Mouse (Mus musculus) small intestine, adult 2 months (tissue): ENCODE measurements around the gene Mpped1. TPM values are rescaled to one million over a fixed set of nuclear protein-coding genes. Genes with fewer than 3 reads are reported as not detected.

Experiments used
- H3K27ac ChIP-seq: fragments of 200-500 bp; 2 replicates; pipeline ENCODE4 v1.5.1; 2012; ENCODE audit warnings: low read depth, low read length, control low read depth, inconsistent platforms; ENCODE audit not compliant: insufficient read depth
- H3K27me3 ChIP-seq: fragments of 200-500 bp; 2 replicates; pipeline ENCODE4 v1.6.1; 2012; ENCODE audit warnings: mild to moderate bottlenecking, moderate library complexity, low read length, inconsistent platforms; ENCODE audit not compliant: control insufficient read depth, insufficient read depth
- H3K36me3 ChIP-seq: fragments of 200-500 bp; 2 replicates; pipeline ENCODE4 v1.6.1; 2012; ENCODE audit warnings: mild to moderate bottlenecking, low read length, control low read depth, inconsistent platforms; ENCODE audit not compliant: control insufficient read depth, insufficient read depth
- H3K4me1 ChIP-seq: fragments of 200-500 bp; 2 replicates; pipeline ENCODE4 v1.6.1; 2012; ENCODE audit warnings: low read length, inconsistent platforms, mixed read lengths; ENCODE audit not compliant: control insufficient read depth, insufficient read depth, insufficient read length
- H3K4me3 ChIP-seq: fragments of 200-500 bp; 2 replicates; pipeline ENCODE4 v1.5.1; 2012; ENCODE audit warnings: low read depth, mild to moderate bottlenecking, control low read depth, inconsistent platforms, low read length, moderate library complexity
- CTCF ChIP-seq: fragments of 200-500 bp; IDR thresholded peaks from 2 replicates; pipeline ENCODE4 v1.5.1; 2012; ENCODE audit warnings: low read depth, mild to moderate bottlenecking, control low read depth, inconsistent platforms, low read length, moderate library complexity, mixed read lengths; ENCODE audit not compliant: insufficient replicate concordance, insufficient read length; ENCODE audit errors: extremely low read depth
- POLR2A ChIP-seq: fragments of 200-500 bp; IDR thresholded peaks from 2 replicates; pipeline ENCODE4 v1.6.1; 2012; ENCODE audit warnings: low read depth, mild to moderate bottlenecking, control low read depth, inconsistent platforms, low read length, moderate library complexity
- WGBS: fragments of 180-500 bp; shearing (Covaris S2); methylation state at CpG from one replicate; pipeline ENCODE4 v1.1.7; 2018; 5-methylcytosine and 5-hydroxymethylcytosine counted together
- polyA plus RNA-seq: library from polyadenylated mRNA; depleted of rRNA; stranded (reverse); fragments of >200 nt; gene quantifications from 2 replicates; pipeline ENCODE4 v1.2.3, GENCODE M21; 2012; rRNA removed

Mpped1 gene
- polyA plus RNA-seq, 1 experiment = not detected

GRCm38 (mm10) chr15:83884291-83884690 is 105.0 kb downstream of the Mpped1 start:
- WGBS = 86% methylated on average over 9 of the region's 9 CpGs
- no peak overlapping the region for H3K27ac ChIP-seq
- no peak overlapping the region for H3K4me3 ChIP-seq
- TF ChIP-seq CTCF = no peak
- TF ChIP-seq POLR2A = no peak
- no peaks in the 10 kb centered on the region for H3K4me1 ChIP-seq
- H3K27me3 ChIP-seq = no peaks in the 10 kb centered on the region
- no peaks in the 10 kb centered on the region for H3K36me3 ChIP-seq

DNA sequence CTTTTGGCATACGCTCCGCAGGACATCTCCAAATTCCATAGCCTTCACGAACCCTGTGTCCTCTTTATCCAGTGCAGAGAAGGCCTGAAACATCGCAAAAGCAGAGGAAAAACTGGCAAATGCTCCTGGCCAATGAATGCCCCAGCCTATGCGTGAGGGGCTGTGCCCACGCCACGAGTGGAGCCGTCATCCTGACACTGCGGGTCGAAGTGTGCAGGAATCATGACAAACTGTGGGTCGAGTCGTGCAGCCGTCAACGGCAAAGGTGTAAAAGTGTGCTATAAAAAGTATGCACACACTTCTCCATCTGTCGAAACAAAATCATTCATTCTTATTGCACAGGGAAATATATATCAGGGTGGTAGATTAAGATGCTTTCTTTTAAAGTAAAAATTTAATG is 113.6 kb downstream of the Mpped1 start:
- H3K36me3 ChIP-seq = no peaks in the 10 kb centered on the region
- 85% methylated on average over 15 of the region's 15 CpGs for WGBS
- TF ChIP-seq CTCF = no peak

DNA sequence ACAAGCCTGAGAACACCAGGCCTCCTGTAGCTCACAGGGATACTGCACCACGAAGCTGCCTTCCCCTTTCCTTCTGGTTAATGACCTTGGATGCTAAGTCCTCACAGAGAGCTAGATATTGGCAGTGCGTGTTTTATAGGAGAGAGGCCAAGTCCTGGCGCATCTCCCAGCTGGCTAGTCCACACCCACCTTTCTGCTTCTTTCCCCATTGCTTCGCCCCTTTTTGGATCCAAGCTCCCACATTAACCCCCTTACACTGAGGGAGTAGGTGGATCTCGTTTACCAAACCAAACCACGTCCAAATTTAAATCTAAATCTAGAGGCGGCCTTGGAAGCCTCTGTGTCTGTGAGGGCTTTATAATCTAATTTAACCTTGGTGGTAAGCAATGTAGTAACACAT is 115.0 kb downstream of the Mpped1 start:
- H3K4me3 ChIP-seq = no peak overlapping the region
- TF ChIP-seq CTCF = no peak
- H3K36me3 ChIP-seq = no peaks in the 10 kb centered on the region
- no peaks in the 10 kb centered on the region for H3K27me3 ChIP-seq
- H3K4me1 ChIP-seq = no peaks in the 10 kb centered on the region
- no peak overlapping the region for H3K27ac ChIP-seq
- WGBS = 60% methylated on average over 7 of the region's 7 CpGs

More for the DNA sequence above, 113.6 kb downstream of the Mpped1 start:
- Histone ChIP-seq H3K27ac (no peak overlapping the region), H3K4me3 (no peak overlapping the region), H3K4me1 (no peaks in the 10 kb centered on the region), H3K27me3 (no peaks in the 10 kb centered on the region)

DNA sequence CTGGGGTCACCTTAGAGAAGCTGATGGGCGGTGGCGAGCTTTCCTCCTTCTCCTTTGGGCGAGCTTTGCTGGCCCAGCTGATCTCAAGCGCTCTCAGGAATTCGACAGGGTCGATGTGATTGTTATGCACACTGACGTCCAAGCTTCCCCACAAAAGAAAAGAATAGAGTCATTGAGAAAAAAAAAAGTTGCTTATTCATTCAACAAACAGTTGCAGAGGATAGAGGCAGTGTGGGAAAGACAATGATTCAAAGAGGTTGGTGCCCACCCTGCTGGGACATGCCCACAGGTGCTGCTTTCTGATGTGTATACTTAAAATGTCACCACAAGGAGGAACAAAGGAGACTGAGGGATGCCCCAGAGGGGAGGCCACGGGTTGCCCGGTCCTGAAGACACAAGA is 116.7 kb downstream of the Mpped1 start:
- Histone ChIP-seq H3K4me3 (no peak overlapping the region), H3K27me3 (no peaks in the 10 kb centered on the region), H3K27ac (no peak overlapping the region), H3K4me1 (no peaks in the 10 kb centered on the region), H3K36me3 (no peaks in the 10 kb centered on the region)
- TF ChIP-seq POLR2A = no peak
- TF ChIP-seq CTCF = no peak
- 32% methylated on average over 9 of the region's 9 CpGs for WGBS

DNA sequence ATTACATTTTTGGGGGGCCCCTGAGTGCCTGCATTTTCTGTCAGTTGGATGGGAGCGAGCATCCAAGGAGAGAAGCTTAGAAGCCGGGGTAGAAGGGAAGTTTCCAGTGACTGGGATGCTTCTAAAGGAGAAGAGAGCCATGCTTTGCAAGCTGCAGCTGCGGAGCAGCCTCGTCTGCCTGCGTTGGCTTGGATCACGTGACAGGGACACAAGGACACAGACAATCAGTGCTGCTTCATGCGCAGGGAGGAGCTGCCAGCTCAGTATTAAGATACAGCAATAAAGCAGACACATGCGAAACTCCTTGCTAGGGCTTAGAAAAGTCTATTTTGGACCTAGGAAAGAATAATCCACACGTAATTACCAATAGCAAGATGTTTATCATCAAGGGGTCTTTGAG is 118.0 kb downstream of the Mpped1 start:
- WGBS = 57% methylated on average over 9 of the region's 9 CpGs

DNA sequence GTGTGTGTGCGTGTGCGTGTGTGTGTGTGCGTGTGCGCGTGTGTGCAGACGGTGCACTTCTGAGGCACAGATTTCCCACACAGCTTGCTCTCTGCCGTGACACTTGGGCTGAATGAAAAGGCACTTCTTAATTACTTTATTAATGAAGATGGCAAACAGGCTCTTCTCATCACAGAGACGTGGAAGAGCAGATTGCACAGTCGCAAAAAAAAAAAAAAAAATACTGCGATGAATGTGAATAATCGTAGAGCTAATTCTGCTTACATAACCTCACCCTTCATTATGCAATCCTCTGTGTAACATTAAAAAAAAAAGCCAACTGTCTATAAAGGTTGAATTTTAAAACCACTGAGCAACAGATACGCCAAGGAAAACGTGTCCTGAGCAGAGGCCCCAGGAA is 127.2 kb downstream of the Mpped1 start:
- no peak overlapping the region for H3K4me3 ChIP-seq
- no peaks in the 10 kb centered on the region for H3K27me3 ChIP-seq
- 79% methylated on average over 13 of the region's 13 CpGs for WGBS
- no peaks in the 10 kb centered on the region for H3K36me3 ChIP-seq
- no peak for TF ChIP-seq POLR2A
- TF ChIP-seq CTCF = no peak
- H3K27ac ChIP-seq = no peak overlapping the region
- no peaks in the 10 kb centered on the region for H3K4me1 ChIP-seq

More for the DNA sequence above, 118.0 kb downstream of the Mpped1 start:
- H3K4me3 ChIP-seq = no peak overlapping the region
- H3K27ac ChIP-seq = no peak overlapping the region
- TF ChIP-seq POLR2A = no peak
- no peak for TF ChIP-seq CTCF
- H3K27me3 ChIP-seq = no peaks in the 10 kb centered on the region
- no peaks in the 10 kb centered on the region for H3K4me1 ChIP-seq
- no peaks in the 10 kb centered on the region for H3K36me3 ChIP-seq

Other genes with a start within 250 kb of the Mpped1 start
- 188 and 215 TPM in 2 replicates for gene Tspo, start 215.9 kb upstream of the Mpped1 start, polyA plus RNA-seq
- gene Mcat, start 215.7 kb upstream of the Mpped1 start, polyA plus RNA-seq = 10.4 and 15.1 TPM in 2 replicates
- 12.9 and 17.5 TPM in 2 replicates for gene Ttll12, start 184.3 kb upstream of the Mpped1 start, polyA plus RNA-seq
- gene Scube1, start 54.4 kb upstream of the Mpped1 start, polyA plus RNA-seq = 10.5 and 19.3 TPM in 2 replicates